Mouse (Mus musculus) E14TG2a.4 (cell line): ENCODE data around the gene Dcaf1.

Experiments used
- CTCF ChIP-seq: conservative IDR thresholded peaks from 2 replicates; pipeline ENCODE4 v1.5.1; 2014; ENCODE audit warnings: low read length
- NANOG ChIP-seq: IDR thresholded peaks from 2 replicates; pipeline ENCODE4 v1.6.1; 2014; ENCODE audit warnings: borderline replicate concordance, low read length, mixed read lengths

DNA sequence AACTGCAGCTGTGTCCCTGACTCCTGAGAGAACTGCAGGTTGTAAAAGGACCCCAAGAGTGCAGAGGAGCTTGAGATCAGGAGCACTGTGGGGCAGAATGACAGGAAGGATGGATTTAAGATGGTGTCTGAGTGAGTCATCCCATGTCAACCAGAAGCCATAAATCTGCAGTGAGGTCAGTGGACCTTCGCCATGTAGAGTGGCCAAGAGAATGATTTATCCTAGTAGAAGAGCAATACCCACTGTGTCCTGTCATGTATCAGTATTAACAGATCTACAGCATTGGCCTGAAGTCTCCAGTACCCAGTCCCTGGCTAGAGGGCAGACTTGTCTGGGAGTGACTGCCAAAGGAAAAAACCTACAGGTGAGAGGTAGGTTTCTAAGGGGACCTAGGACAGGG lies 77.2 kb downstream of the Dcaf1 start:
- TF ChIP-seq CTCF = no peak
- TF ChIP-seq NANOG = no peak
